Comparison of ENCODE assay signal across 47 mouse cellular contexts in the genomic region with DNA sequence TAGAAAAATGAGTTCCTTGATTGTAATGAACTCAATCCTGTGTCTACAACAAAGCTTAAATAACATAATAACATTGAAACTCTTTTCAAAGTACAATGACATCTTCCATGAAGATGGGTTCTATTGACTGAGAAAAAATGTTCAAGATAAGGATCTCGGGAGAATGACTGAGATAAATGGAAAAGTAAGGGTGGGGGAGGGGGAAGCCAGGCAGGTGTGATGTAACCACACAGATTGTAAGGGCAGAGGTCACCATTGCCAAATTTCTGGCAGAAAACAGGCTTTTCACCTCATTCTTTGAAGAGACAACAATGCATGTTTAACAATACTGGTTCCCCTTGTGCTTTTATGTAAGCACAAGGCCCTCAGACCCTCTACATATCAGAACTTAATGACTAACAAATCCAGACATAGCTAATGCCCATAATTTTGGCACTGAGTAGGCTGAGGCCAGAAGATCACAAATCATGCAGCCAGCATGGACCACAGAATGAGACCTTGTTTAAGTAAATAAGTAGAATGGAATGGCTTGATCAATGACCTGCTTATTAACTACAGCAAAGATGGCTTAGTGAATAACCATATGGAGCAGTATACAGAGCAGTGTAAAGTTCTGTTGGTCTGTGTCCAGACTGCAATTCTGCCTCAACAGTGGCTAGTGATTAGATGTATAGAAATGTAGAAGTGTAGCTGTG. TPM values are rescaled to one million over a fixed set of nuclear protein-coding genes. Genes with fewer than 3 reads are reported as not detected.
"Had no signal": no experiment of that assay in that cellular context is flagged by ENCODE, and none has a peak within 500 bp of the region (broad histone marks: within the 10 kb centered on the region; RNA-seq: fewer than 3 reads in every experiment).

No protein-coding gene starts in this region.

- H3K4me2 ChIP-seq: heart, embryonic 11.5 days; heart, embryonic 12.5 days; heart, embryonic 13.5 days; heart, embryonic 15.5 days; hindbrain, embryonic 12.5 days; hindbrain, embryonic 13.5 days; hindbrain, embryonic 14.5 days; hindbrain, embryonic 15.5 days; intestine, embryonic 15.5 days; kidney, embryonic 15.5 days had no signal

- H3K27ac ChIP-seq: heart, embryonic 13.5 days; heart, embryonic 15.5 days; hindbrain, embryonic 10.5 days; hindbrain, embryonic 12.5 days; hindbrain, embryonic 13.5 days; hindbrain, embryonic 14.5 days; hindbrain, embryonic 15.5 days; hindbrain, postnatal 0 days; intestine, embryonic 15.5 days; kidney, embryonic 15.5 days; kidney, postnatal 0 days; layer of hippocampus, adult 2 months had no signal

- H3K27me3 ChIP-seq: heart, embryonic 12.5 days; heart, embryonic 13.5 days; heart, embryonic 15.5 days; hindbrain, embryonic 12.5 days; hindbrain, embryonic 13.5 days; hindbrain, embryonic 15.5 days; intestine, embryonic 15.5 days; kidney, embryonic 15.5 days had no signal

- ATAC-seq: hindbrain, embryonic 16.5 days; hindbrain, postnatal 0 days; inflammation-experienced regulatory T-cells, adult 6 months; intestine, embryonic 15.5 days; intestine, embryonic 16.5 days; intestine, postnatal 0 days had no signal

- H3K36me3 ChIP-seq: heart, embryonic 12.5 days; heart, embryonic 13.5 days; heart, embryonic 15.5 days; hindbrain, embryonic 10.5 days; hindbrain, embryonic 12.5 days; hindbrain, embryonic 13.5 days; hindbrain, embryonic 15.5 days; intestine, embryonic 15.5 days; kidney, embryonic 15.5 days had no signal

- H3K9me3 ChIP-seq: heart, embryonic 15.5 days; hindbrain, embryonic 15.5 days; kidney, embryonic 15.5 days had no signal

- H3K4me1 ChIP-seq: heart, embryonic 12.5 days; heart, embryonic 13.5 days; heart, embryonic 15.5 days; hindbrain, embryonic 10.5 days; hindbrain, embryonic 12.5 days; hindbrain, embryonic 13.5 days; hindbrain, embryonic 15.5 days; intestine, embryonic 15.5 days; kidney, embryonic 15.5 days had no signal

- DNase-seq: heart, postnatal 10 days; heart, postnatal 14 days; heart, postnatal 36 days; heart, postnatal 4 days; kidney, adult 11 months; kidney, adult 18-20 months; kidney, adult 2 months; kidney, adult 8-10 months; kidney, adult 9 months; kidney, postnatal 10 days; kidney, postnatal 14 days; kidney, postnatal 25 days; kidney, postnatal 36 days; kidney, postnatal 4 days; layer of hippocampus, adult 9-11 months; layer of hippocampus, postnatal 36 days had no signal

- H3K9ac ChIP-seq: heart, embryonic 12.5 days; heart, embryonic 13.5 days; heart, embryonic 15.5 days; hindbrain, embryonic 12.5 days; hindbrain, embryonic 13.5 days; hindbrain, embryonic 14.5 days; hindbrain, embryonic 15.5 days; intestine, embryonic 15.5 days; kidney, embryonic 15.5 days had no signal

- H3K4me3 ChIP-seq: heart, embryonic 12.5 days; heart, embryonic 13.5 days; heart, embryonic 15.5 days; hindbrain, embryonic 10.5 days; hindbrain, embryonic 12.5 days; hindbrain, embryonic 13.5 days; hindbrain, embryonic 15.5 days; intestine, embryonic 15.5 days; kidney, embryonic 15.5 days; layer of hippocampus, adult 2 months had no signal

RNA-seq across cellular contexts. Expression of a gene that starts 9.5 kb away (rescaled TPM):
- total RNA-seq: heart, postnatal 10 days; heart, postnatal 14 days; heart, postnatal 25 days; heart, postnatal 36 days; heart, postnatal 4 days; hindbrain, postnatal 0 days; layer of hippocampus, adult 18-20 months; layer of hippocampus, adult 2 months; layer of hippocampus, postnatal 10 days; layer of hippocampus, postnatal 14 days; layer of hippocampus, postnatal 25 days; layer of hippocampus, postnatal 36 days had no signal
- polyA plus RNA-seq: heart, embryonic 11.5 days; heart, embryonic 12.5 days; heart, embryonic 14.5 days; heart, embryonic 15.5 days; hindbrain, embryonic 10.5 days; hindbrain, embryonic 11.5 days; hindbrain, embryonic 12.5 days; hindbrain, embryonic 13.5 days; hindbrain, embryonic 14.5 days; hindbrain, embryonic 15.5 days; hindbrain, embryonic 16.5 days; hindbrain, postnatal 0 days; intestine, postnatal 0 days; kidney, embryonic 14.5 days; kidney, embryonic 15.5 days had no signal

RNA-seq across cellular contexts. Expression of a gene that starts 11.5 kb away (rescaled TPM):
- total RNA-seq: heart, adult 8-10 months; heart, postnatal 10 days; heart, postnatal 14 days; heart, postnatal 25 days; heart, postnatal 4 days; hindbrain, postnatal 0 days; layer of hippocampus, adult 18-20 months; layer of hippocampus, adult 2 months; layer of hippocampus, adult 8-10 months; layer of hippocampus, postnatal 10 days; layer of hippocampus, postnatal 14 days; layer of hippocampus, postnatal 25 days; layer of hippocampus, postnatal 36 days had no signal
- polyA plus RNA-seq: heart, embryonic 11.5 days; heart, embryonic 12.5 days; heart, embryonic 13.5 days; heart, embryonic 14.5 days; heart, embryonic 15.5 days; heart, embryonic 16.5 days; hindbrain, embryonic 10.5 days; hindbrain, embryonic 11.5 days; hindbrain, embryonic 13.5 days; hindbrain, embryonic 14.5 days; hindbrain, embryonic 15.5 days; hindbrain, embryonic 16.5 days; hindbrain, postnatal 0 days; inflammation-experienced regulatory T-cells, adult 6 months; intestine, embryonic 14.5 days; intestine, embryonic 16.5 days; intestine, postnatal 0 days; kidney, adult 2 months; kidney, embryonic 14.5 days; kidney, embryonic 15.5 days; kidney, embryonic 16.5 days; kidney, postnatal 0 days had no signal
